Mouse (Mus musculus): Measurements from ENCODE around the gene Arhgap23.
A peak's percentile ranks its signal among the peaks of the same experiment; 100 is the strongest.

The Arhgap23 gene

DNA sequence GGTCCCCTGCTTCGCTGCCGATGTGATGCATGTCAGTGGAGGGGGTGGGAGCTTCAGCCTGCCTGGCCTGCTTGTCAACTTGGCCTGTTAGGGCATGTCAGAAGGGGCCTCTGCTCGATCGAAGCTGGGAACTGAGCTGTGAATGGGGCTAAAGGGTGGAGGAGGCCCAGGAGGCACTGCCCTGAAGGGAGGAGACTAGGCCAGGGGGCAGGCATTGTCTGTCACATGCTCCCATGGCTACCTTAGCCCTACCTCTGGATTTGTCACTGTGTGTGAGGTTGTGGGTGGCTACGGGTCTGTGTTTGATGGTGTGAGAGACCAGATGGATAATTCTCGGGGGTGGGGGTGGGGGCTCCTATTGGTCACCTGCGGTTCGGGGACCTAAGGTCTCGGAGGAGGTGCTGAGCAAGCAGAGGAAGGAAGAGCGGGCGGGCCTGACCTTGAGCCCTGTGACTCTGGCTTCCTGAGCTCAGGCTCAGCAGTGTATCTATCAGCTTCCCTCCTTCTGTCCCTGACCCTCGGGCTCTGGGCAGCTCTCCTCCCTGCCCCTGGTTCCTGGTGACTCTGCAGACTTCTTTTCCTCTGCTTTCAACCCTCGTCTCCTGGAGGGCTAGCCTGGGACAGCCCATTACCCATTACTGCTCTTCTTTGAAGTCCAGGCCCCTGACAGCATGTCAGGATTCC is 20.6 kb downstream of the Arhgap23 start:
- DNase-seq = peak in 1 of 2 experiments; percentile 24

DNA sequence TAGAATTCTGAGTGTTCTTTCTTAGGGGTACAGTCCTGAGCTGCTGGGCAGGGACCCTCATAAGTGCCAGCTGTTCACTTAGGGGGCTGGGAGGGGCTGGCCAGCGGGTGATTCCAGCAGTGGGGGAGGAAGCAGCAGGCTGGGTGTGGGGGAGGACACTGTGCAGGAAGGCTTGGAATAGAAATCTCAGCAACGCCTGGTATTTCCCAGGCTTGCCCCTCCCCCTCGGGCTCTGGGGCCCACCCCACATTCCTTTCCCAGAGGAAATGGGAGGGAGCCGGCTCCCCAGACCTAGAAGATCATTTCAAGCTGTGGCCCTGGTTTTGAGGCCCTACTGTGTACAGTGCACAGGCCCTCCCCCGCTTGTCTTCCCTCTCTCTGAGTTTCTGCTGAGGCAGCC is 22.4 kb downstream of the Arhgap23 start:
- peak; percentile 26 to 40 for DNase-seq

DNA sequence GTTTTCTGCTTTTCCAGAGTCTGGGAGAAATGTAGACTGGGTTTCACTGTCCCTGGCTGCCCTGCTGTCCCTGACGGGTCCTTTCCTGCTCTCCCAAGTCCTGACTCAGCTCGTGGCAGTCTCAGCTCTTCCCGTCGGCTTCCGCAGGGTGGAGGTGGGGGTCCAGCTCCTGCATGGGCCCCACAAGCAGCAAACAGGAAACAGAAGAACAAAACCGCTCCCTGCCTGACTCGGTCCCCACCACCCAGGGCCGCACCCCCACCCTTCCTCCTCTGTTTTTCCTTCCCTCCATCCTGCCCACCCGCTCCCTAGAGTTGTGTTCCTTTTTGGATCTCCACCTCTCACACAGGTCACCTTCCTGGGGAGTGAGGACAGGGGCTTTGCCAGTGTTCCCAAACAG is 23.5 kb downstream of the Arhgap23 start:
- DNase-seq = no peak

DNA sequence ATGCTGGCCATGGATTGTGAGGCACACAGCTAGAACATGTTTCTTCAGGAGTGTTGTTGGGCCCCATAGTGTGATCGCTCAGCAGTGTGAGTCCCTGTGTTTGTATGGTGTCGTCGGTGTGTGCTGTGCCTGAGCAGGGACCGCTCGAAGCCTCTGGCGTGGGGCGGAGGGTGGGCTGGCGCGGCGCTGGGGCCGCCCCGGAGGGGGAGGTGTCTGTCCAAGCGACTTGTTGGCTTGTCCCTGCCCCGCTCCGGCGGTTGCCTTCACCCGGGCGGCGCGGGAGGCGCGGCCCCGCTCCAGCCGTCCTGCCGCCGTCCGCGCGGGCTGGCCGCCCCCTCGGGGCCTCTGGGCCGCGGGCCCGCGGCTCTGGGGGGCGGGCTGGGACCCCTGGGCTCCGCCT is 24.6 kb downstream of the Arhgap23 start:
- DNase-seq = peak; percentile 24 to 37

DNA sequence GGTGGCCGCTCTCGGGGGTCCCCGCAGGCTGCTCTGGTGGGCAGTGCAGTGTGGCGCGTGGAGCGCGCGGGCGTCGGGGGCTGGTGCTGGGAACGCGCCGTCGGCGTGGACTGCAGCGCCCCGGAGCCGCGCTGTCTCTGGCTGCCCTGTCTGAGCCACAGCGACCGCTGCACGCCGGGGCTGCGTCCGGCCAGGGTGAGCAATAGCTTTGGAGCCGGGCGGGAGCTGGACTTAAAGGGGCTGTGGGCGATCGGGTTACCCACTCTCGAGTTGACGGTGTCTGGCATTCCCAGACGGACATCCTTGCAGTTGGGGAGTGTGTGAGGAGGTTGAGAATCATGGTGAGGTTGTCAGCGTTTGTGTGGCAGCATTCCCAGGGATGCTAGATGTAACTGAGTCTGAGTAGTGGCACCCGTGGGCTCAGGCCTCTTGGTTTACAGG is 25.1 kb downstream of the Arhgap23 start:
- DNase-seq = no peak

DNA sequence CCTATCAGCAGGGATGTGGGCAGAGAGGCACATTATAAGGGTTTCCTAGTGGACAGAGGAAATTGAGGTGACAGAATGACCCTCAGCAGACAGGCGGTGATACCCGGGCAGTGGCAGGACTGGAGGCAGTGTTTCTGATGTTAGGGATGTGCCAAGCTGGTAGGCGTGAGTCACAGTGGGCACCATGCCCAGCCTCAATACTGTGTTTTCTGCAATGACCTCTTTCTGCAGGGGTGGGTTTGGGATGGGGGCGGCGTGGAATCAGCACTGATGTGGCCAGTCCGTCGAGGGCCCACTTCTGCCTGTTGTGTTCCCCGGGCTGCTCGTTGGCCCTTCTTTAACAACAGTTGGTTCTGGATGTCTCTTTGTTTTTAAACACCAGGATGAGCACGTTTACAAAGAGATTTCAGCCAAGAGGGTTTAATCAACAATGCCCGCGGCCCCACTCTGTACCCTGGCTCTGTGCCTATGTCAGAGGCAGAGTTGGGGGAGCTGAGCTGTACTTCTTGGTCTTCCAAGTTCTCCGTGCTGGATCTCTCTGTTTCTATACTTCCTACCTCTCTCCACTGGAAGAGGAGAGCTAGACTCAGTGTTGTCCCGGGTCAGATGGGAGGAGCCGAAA is 25.8 kb downstream of the Arhgap23 start:
- no peak for DNase-seq

DNA sequence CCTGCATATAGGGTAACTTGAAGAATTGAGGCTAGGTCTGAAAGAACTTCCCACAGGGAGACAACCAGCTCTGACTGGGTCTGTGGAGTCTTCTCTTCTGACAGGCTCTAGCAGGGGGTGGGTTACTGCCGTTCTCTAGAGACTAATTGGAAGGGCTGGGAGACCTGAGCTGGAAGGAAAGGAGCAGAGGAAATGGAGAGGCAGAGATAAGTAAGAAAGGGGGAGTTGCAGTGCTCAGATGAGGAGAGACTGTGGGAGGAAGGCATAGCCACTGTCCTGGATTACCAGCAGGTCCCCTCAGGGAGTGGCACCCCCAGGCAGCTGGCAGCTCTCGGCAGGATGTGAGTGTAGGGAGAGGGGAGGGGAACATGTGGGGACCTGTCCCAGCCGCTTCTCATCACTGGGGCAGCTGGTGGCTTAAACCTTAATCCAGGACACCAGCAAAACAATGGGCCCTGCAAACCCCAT is 26.4 kb downstream of the Arhgap23 start:
- DNase-seq = no peak

DNA sequence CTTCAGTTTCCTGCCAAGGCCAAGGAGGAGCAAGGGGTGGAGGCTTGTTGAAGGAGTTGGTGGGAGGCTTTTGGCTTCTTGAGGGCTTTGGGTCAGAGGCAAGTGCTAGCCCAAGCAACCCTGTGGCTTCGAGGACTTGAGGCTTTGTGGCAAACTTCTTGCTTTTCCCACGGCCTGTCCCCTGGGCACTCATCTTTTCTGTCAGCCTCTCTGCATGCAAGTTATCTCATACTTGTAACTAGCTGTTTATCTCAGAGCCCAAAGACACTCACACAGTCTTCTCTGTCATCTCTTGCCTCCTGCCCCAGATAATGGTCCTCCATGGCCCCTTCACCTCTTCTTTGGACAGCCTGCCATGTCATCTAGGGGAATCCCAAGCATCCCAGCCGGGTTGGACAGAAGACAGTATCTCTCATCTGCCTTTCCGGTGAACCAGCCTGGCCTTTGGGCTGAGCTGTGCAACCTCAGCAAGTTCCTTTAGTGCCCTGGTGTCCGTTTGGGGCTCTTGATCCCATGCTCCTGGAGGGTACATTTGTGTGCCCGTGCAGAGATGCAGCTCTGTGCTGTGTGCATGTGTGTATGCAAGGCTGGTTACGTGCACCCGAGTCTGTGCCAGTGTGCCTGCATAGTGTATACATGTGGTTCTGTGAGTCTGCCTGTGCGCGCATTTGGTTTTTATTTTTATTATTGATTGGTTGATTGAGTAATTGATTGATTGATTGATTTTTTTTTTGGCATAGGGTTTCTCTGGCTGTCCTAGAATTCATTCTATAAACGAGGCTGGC is 27.8 kb downstream of the Arhgap23 start:
- no peak for DNase-seq

DNA sequence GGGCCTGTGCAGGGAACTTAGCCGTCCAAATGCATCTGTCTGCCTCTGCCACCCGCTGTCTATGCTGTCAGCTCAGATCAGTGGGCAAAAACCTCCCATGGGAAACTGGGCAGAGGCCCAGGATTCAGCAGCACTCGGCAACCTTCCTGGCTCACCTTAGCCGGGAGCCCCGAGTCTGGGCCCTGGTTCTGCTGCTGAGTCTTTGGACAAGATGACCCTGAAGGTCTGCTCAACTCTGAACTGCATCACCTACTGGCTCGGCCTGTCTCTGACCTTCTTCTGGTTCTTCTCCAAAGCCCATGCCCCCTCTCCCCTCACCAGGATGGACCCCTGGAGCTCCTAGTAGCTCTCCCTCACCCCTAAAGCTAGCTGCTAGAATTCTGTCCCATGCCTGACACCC is 30.3 kb downstream of the Arhgap23 start:
- DNase-seq = no peak

DNA sequence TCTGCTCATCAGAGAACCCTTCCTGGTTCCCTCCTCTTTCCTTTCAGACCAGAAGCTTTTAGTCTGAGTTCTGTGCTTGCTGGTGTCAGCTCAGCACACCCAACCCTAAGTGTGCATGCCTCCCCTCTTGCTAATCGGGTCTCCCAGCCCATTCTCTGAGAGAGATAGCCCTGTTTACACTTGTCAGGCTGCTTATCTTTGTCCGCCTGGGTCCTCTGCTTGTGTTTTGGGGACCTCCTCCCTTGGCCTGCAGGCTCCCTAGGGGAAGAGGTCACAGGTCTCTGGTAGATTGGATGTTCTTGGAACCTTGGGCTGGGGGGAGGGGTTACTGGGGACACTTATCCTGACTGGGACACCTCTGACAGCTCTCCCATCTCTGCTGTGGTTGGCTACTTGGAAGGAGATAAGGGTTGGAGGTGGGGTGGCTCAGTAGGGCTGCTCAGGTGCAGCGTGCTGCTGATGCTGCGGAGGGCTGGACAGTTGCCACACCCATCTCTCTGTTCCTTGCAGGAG is 30.7 kb downstream of the Arhgap23 start:
- no peak for DNase-seq

DNA sequence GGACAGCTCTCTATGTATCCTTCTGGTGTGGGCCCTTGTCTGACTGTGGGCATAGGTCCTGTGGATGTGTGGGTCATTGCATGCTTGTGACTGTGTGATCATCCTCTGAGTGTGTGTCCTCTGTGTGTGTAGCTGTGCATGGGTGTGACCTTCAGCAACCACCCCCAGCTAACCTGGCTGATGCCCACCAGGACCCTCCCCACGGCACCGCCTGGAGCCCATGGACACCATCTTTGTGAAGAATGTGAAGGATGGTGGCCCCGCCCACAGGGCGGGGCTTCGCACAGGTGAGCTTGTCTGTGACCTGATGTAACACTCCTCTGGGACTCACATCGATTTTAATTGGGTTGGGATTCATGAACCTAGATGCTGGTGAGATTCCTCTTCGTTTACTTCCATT is 32.6 kb downstream of the Arhgap23 start:
- no peak for DNase-seq

DNA sequence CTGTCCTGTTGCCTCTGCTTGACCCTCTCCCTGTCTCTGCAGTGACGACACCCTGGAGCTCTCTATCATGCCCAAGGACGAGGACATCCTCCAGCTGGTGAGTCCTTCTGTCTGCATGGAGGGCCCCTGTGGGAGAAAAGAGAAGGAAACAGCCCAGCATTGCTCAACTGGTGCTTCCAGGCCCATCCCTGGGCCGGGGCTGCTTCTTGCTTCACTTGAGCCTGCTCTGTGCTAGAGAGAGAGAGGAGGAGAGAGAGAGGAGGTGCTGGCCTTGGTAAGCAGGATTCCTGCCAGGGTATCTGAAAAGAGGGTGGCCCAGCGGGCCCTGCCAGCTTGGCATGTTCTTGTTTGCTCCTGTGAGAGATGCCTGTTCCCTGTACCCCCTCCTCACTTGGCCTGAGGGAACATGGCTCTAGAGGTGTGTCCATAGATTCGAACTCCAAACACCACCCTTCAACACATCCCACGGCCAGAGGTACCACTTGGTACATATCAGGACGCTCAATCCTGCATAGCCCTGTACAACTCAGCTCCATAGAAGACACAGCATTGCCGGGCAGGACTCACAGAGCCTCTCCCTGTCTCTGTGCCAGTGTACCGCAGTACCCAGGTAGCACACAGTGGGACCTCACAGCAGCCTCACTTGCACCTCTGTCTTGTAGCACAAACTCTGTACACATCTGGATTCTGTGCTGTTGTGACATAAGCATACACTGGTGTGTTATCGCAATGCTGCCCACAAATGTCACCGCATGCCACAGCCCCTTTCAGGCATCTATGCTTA is 33.5 kb downstream of the Arhgap23 start:
- DNase-seq = no peak

DNA sequence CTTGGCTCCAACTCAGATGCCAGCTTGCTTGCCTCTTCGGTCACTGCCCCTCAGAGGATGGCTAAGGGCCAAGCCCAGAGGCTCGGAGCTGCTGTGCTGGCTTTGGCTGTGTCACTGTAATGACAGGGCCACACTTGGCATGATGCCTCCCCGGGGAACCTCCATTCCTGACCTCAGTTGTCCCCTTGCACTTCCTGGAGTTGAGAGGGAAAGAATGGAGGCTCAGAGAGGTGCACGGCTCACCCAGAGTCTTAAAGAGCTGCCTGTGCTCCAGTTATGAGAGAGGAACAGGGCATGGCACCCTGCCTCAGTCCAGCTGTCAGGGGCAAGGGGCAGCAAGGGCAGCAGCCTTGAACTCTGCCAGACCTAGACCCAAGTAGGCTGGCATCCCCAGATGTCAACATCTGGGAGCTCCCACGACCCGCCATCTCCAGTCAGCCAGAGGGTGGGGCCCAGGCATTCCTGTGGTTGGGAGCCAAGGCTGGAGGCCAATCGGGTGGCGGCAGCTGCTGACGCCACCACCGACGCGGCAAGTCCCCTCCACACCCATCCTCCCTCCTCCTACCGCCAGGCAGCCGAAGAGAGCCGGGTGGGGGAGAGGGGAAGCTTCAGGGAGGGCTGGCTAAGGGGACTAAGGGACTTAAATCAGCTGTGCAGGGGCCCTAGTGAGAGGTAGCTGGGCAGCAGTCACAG is 34.4 kb downstream of the Arhgap23 start:
- DNase-seq = peak in 1 of 2 experiments; percentile 17

DNA sequence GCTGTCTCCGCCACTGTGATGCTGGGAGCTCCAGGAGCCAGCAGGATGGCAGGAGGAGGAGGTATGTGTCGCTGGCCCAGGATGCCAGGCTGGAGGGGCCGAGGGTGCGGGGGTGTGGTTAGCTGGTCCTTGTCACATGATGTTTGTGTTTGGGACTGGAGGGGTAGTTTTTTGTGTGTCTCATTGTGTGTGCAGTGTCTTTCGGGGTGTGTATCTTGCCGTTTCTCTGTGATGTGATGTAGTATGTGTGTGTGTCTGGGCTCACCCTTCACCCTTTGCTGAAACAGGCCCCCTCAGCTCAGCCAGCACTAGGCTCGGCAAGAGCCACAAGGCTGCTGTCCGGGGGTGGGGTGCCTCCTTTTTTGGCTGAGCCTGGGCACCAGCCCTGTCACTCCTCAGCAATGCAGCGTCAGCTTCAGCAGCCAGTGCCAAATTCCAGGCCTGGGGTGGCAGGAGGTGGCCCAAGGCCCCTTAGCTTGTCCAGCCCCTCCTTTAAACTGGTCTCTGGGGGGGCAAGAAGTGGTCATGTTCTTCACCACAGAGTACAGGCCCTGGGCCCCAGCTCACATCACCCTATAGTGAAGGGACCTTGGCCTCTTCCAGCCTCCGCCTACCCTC is 35.1 kb downstream of the Arhgap23 start:
- DNase-seq = no peak

DNA sequence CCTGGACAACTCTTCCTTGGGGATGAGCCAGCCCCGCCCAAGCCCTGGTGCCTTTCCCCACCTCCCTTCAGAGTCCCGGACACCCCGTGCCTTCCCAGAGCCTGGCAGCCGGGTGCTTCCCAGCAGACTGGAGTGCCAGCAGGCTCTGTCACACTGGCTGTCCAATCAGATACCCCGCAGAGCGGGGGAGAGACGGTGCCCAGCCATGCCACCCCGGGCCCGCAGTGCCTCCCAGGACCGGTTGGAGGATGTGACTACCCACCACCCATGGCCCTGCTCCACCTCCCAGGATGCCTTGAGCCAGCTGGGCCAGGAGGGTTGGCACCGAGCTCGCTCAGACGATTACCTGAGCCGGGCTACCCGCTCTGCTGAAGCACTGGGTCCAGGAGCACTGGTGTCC is 36.3 kb downstream of the Arhgap23 start:
- DNase-seq = no peak

DNA sequence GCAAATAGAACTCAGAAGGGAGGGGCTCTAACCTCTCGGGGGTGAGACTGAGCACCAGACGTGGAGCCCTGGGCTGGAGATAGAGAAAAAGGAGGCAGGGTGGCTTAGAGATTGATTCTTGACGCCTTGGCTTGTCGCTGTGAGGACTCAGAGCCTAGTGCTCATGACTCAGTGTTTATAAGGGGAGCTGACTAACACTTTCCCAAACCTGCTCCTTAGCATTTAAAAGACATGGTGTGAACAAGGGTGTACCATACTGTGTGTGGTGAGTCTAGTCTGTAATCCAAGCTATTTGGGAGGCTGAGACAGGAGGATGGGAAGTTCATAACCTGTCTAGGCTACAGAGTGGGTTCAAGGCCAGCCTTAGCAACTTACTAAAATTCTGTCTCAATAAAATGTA is 41.8 kb downstream of the Arhgap23 start:
- DNase-seq = no peak

DNA sequence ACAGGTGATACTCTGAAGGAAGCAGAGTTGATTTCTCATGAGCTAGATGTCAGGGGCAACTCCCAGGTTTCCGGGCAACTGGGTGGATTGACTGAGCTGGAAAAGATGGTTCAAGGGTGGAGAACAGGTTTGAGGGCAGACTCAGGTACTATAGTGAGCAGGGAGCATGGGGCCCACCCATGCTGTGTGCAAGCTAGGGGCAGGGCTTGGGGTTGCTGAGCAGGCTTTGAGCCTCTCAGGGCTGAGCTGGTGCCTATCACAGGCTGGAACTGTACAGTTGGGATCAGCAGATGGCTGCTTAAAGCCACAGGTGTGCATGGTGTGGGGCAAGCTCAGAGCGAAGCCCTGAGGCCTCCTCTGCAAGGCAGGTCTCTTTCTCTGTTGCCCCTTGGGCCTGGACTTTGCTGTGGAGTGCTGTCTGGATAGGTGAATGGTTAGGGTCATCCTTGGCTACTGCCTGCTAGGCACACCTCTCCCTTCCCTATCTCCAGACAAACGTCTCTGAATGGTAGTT is 46.0 kb downstream of the Arhgap23 start:
- no peak for DNase-seq

DNA sequence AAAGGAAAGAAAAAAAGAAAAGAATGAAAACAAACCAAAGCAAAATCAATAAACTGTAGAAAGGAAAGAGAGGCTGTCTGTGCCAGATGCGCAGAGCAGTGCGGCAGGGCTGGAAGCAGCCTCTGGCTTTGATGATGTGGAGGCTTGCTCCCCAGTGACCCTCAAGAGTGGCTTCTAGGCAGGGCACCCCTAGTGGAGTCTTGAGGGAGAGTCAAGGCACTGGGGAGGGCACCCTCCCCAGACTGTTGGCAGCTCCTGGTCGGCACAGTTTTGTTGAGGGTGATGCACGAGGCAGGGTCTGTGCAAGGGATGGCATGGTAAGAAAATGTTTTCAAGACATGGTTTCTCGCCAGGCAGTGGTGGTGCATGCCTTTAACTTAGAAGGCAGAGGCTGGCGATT is 47.2 kb downstream of the Arhgap23 start:
- no peak for DNase-seq

DNA sequence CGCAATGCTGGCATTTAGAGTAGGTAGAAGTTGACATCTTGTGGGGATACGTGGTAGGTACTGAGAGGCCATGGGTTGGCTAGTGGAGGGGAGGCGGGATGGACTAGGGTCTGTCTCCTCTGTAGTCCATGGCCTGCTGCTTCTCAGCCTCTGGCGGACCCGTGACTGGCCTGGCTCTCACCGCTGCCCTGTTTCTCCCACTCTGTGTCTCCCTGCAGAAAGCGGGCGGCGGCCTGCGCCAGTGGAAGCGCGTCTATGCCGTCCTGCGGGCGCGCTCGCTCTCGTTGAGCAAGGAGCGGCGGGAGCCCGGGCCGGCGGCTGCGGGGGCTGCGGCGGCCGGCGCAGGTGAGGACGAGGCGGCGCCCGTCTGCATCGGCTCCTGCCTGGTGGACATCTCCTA is 47.8 kb downstream of the Arhgap23 start:
- no peak for DNase-seq

DNA sequence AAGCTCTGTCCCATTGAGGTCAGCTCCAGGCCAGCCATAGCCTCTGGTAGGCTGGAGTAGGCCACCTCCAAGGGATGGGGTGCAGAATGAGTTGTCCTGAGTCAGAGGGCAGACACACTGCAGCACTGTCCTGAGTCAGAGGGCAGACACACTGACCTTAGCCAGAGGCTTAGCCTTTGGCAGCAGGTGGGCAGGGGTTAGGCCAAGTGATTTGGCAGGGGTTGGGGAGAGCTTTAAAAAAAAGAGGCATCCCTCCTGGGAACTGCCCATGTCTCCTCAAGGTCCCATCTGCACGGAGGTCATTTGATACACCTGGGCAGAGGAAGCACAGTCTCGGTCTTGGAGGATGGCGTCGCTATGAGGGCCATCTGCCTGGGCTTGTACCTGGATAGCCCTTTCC is 48.7 kb downstream of the Arhgap23 start:
- DNase-seq = no peak

DNA sequence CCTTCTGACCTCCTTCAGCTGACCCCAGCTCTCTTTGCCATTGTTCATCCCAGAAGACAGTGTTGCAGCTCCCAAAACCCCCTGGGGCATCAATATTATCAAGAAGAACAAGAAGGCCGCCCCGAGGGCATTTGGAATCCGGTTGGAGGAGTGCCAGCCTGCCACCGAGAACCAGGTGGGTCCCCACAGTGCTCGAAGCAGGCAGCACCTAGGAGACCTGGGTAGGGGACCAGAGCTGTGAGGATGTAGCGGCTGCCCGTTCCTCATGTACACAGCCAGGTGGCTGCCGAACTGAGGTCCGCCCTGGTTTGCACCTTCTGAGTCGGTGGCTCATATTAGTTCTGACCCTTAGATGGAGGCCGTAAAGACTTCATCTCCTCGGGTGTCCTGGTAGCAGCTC is 50.6 kb downstream of the Arhgap23 start:
- DNase-seq = no peak
